Mouse (Mus musculus): ENCODE results near the gene Gm45062. TPM values are rescaled to one million over a fixed set of nuclear protein-coding genes. Genes with fewer than 3 reads are reported as not detected.

Gene Gm45062
- polyA plus RNA-seq (2016; fragmentation: Nextera tagmentation; extraction: Ambion mirVana) = 6.9 and 7.1 TPM in 2 replicates

DNA sequence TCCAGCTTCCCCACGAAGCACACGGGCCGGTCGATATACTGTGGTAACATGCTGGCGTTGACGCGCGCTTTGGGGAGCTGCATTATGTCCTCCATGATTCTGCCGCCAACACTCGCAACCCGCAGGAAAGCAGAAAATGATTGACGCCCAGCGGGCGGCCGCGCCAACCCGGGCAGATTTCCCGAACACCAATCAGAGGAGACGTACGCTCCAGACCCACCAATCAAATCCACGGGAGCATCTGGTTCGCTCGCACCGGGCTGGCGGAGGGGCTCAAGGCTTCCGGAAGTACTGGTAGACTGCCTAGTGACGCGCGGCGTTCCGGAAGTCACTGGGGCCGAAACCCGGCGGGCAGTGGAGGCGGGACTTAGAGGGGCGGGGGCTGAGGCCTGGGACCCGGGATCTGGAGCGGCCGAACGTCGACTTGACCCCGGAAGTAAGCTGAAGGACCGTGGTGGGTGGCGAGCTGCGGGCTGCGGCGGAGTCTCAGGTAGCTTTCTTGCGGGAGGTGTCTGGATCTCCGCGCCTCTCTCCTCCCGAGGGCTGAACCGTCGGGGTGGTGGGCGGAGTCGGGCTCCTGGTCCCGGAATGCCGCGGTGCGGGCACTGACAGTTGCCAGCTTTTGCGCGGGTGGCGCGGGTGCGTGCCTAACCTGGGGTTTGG is at the start of gene Gm45062, which contains the start of the genes Rpa3 and Umad1:
TSS of gene Gm45062 (plus strand) at position 447 of the 663 bp plus-strand sequence.
TSS of gene Rpa3 (minus strand) at position 170 of the 663 bp plus-strand sequence.
TSS of gene Umad1 (plus strand) at position 285 of the 663 bp plus-strand sequence.
- Histone ChIP-seq H3K36me3 (replicated peaks) (peaks cover 25% of the 10 kb centered on the region), H3K4me3 (peak within 1 kb of the TSS; percentile 82), H3K4me1 (peaks cover 16% of the 10 kb centered on the region), H3K27me3 (replicated peaks; ENCODE audit: low read depth, poor library complexity, severe bottlenecking) (no peaks in the 10 kb centered on the region), H3K9me3 (no peaks in the 10 kb centered on the region), H3K27ac (replicated peaks) (peak within 1 kb of the TSS; percentile 88)
- WGBS = under 1% methylated on average over 64 of the region's 64 CpGs
- peak; percentile 98 for DNase-seq (ENCODE audit: low spot score)

DNA sequence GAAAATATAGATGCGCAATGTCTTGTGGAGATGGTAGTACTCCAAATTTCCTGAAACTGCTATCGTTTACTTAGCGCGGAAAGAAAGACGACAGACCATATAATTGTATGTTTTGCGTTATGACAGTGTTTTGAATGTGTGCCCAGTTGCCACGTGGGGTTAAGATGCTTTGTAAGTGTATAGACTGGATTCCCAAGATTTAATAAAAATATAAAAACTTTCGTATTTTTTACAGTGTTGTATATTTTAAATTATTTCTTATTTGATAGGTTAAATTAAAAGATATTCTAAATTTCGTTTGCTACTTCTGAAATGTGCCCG is 49.4 kb upstream of the Gm45062 start:
- Histone ChIP-seq H3K4me3 (peak overlapping the region; percentile 78), H3K36me3 (replicated peaks) (peaks cover 22% of the 10 kb centered on the region), H3K27me3 (replicated peaks; ENCODE audit: low read depth, poor library complexity, severe bottlenecking) (no peaks in the 10 kb centered on the region), H3K9me3 (no peaks in the 10 kb centered on the region), H3K4me1 (peaks cover 9% of the 10 kb centered on the region), H3K27ac (replicated peaks) (peak overlapping the region; percentile 97)
- DNase-seq (ENCODE audit: low spot score) = no peak
- WGBS = 14% methylated on average over 10 of the region's 10 CpGs

DNA sequence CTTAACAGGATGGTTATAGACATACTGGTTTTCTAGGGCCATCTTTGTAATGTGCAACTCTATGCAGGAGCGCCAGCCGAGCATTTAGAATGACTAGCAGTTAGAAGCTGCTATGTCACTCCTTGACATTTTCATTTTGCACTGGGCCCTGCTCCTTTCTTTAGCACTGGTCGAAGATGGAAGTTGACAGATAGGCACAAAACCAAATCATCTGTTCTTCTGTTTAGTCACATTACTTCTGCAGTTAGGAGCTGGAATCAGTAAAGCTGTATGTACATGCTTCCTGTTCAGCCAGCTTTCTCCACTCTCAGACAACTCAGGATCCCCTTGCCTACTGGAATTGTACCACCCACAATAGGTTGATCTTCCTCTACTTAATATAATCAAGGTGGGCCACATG is 48.6 kb upstream of the Gm45062 start:
- Histone ChIP-seq H3K36me3 (replicated peaks) (peaks cover 30% of the 10 kb centered on the region), H3K9me3 (no peaks in the 10 kb centered on the region), H3K4me1 (peaks cover 9% of the 10 kb centered on the region), H3K27ac (replicated peaks) (no peak overlapping the region), H3K4me3 (peak overlapping the region; percentile 78), H3K27me3 (replicated peaks; ENCODE audit: low read depth, poor library complexity, severe bottlenecking) (no peaks in the 10 kb centered on the region)
- DNase-seq (ENCODE audit: low spot score) = no peak
- WGBS = 91% methylated on average over 3 of the region's 3 CpGs

DNA sequence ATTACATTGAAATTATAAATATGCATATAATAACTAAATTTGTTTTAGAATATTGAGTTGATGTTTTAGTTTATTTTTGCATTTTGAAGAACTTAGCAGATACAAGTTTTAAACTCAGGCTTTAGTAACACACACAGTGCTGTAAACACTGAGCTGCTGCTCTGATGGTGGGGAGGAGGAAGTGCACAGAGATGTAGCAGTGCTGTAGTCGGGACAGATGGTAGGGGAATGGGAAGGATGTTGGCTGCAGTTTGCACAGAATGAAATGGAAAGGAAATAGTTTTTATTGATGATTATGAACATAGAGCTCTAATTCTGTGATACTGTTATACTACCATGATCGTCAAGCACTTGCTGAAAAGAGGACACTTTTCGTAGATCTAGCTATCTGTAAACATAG is 32.2 kb upstream of the Gm45062 start:
- H3K27me3 ChIP-seq (replicated peaks; ENCODE audit: low read depth, poor library complexity, severe bottlenecking) = no peaks in the 10 kb centered on the region
- no peaks in the 10 kb centered on the region for H3K9me3 ChIP-seq
- peaks cover 52% of the 10 kb centered on the region for H3K36me3 ChIP-seq (replicated peaks)
- H3K4me1 ChIP-seq = no peaks in the 10 kb centered on the region
- no peak for DNase-seq (ENCODE audit: low spot score)
- no peak overlapping the region for H3K27ac ChIP-seq (replicated peaks)
- no peak overlapping the region for H3K4me3 ChIP-seq
- WGBS = 89% methylated on average over 3 of the region's 3 CpGs

DNA sequence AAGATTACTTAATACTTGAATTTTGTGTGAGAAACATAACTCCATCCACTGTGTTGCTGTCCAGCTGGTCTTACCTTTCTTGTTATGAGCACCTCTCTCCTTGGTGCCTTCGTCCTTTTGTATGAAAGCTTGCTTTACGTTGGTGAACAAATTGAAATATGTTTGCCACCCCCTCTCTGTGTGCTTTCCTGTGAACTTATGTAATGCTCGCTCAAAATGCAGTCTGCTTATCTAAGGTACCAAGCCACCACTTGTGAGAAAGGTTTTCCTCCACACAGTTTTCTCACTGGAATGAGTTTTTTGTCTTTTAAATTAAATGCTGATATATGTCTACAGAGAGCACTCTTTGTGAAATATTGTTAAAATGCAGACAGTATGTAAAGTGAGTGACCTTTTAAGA is 30.7 kb upstream of the Gm45062 start:
- no peaks in the 10 kb centered on the region for H3K4me1 ChIP-seq
- peaks cover 63% of the 10 kb centered on the region for H3K36me3 ChIP-seq (replicated peaks)
- no peak overlapping the region for H3K4me3 ChIP-seq
- H3K27ac ChIP-seq (replicated peaks) = no peak overlapping the region
- WGBS = 89% methylated on average over 3 of the region's 3 CpGs
- no peak for DNase-seq (ENCODE audit: low spot score)
- H3K9me3 ChIP-seq = no peaks in the 10 kb centered on the region
- no peaks in the 10 kb centered on the region for H3K27me3 ChIP-seq (replicated peaks; ENCODE audit: low read depth, poor library complexity, severe bottlenecking)

DNA sequence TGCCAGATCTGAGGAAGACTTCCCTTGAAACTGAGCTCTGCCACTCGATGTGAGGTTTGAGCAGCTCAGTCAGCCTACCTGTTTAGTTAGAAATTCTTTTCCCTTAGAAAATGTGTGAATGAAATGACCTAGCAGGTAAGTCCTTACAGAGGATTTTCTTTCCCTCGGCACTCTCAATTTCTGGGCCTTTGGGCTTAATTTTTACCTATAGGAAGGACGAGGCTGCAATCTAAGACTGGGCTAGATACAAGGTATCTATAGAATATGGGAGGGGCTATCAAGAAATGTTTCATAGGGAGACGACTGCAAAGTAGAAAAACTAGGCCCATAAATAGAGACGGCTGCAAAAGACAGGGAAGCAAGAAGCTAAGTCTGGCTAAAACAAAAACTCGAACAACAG is 934 bp upstream of the Gm45062 start:
- Histone ChIP-seq H3K4me3 (peak overlapping the region; percentile 82), H3K27ac (replicated peaks) (peak overlapping the region; percentile 88), H3K27me3 (replicated peaks; ENCODE audit: low read depth, poor library complexity, severe bottlenecking) (no peaks in the 10 kb centered on the region), H3K9me3 (no peaks in the 10 kb centered on the region), H3K4me1 (peaks cover 16% of the 10 kb centered on the region), H3K36me3 (replicated peaks) (peaks cover 33% of the 10 kb centered on the region)
- no peak for DNase-seq (ENCODE audit: low spot score)
- 11% methylated on average over 6 of the region's 6 CpGs for WGBS

DNA sequence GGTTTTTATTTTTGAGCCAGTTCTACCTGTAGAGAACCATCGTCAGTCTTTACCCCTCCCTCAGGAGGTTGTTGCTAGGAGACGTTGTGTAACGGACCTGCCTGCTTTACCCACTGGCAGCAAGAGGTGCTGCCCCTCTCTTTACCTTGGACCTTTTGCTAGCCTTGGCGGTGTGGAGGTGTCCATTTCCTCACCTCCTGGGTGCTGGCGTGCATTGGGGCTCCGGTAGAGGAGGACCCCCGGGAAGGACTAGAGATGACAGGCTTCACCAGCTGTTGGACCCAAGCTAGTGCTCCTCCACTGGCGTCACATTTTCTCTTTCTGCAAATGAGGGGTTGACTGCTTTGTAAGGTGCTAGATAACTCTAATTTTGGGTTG is 406 bp downstream of the Gm45062 start:
- under 1% methylated on average over 8 of the region's 8 CpGs for WGBS
- Histone ChIP-seq H3K36me3 (replicated peaks) (peaks cover 20% of the 10 kb centered on the region), H3K27ac (replicated peaks) (peak overlapping the region; percentile 85), H3K4me1 (peaks cover 16% of the 10 kb centered on the region), H3K27me3 (replicated peaks; ENCODE audit: low read depth, poor library complexity, severe bottlenecking) (no peaks in the 10 kb centered on the region), H3K4me3 (peak overlapping the region; percentile 82), H3K9me3 (no peaks in the 10 kb centered on the region)
- no peak for DNase-seq (ENCODE audit: low spot score)

DNA sequence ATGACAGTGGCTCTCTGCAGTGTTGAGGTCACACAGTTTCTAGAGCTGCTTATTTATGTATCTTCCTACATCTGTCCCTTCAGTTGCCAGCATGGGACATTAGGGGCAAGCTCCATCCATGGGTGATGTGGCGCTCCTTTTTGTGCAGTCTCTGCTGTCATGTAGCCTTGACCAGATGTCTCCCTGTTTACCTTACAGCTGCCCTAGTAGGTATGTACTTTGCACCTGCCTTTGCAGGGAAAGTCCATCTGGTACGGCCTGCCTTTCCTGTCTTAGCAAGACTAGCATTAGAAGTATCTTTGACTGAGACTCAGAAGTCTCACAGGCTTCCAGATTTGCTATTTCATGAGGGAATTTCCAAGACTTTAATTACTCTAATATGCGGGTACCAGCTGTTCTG is 11.8 kb downstream of the Gm45062 start:
- peaks cover 4% of the 10 kb centered on the region; the same call in 1 of the 2 replicates for H3K36me3 ChIP-seq (replicated peaks)
- 91% methylated on average over 3 of the region's 3 CpGs for WGBS
- DNase-seq (ENCODE audit: low spot score) = no peak
- H3K9me3 ChIP-seq = no peaks in the 10 kb centered on the region
- no peak overlapping the region for H3K4me3 ChIP-seq
- no peak overlapping the region for H3K27ac ChIP-seq (replicated peaks)
- no peaks in the 10 kb centered on the region for H3K4me1 ChIP-seq
- H3K27me3 ChIP-seq (replicated peaks; ENCODE audit: low read depth, poor library complexity, severe bottlenecking) = no peaks in the 10 kb centered on the region

DNA sequence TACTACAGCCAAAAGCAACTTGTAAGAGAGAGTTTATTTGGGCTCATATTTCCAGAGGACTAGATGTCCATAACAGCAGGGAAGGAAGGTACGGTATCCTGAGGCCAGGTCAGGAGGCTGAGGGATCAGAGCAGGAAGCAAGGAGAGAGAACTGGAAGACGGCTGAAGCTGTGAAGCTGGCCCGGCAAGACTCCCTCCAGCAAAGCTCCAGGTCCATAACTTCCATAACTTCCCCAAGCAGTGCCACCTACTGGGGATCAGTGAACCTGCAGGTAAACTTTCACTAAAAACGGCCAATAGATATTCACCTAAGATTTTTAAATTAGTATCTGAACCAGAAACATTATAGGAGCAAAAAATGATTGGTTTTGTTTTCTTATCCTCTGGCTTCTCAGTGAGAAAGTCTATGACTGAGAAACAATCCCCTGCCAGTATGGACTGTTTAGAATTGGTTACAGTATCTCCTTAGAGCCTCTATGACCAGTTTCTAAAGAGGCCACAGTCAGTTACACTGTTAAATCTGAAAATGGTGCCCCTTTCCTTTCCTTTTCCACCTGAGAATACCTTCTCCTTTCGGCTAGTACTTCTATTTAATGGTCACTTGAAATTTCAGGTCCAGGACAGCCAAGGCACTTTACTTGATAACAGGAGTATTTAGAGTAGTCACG is 15.3 kb downstream of the Gm45062 start:
- Histone ChIP-seq H3K4me1 (no peaks in the 10 kb centered on the region), H3K27me3 (replicated peaks; ENCODE audit: low read depth, poor library complexity, severe bottlenecking) (no peaks in the 10 kb centered on the region), H3K9me3 (no peaks in the 10 kb centered on the region), H3K4me3 (no peak overlapping the region), H3K36me3 (replicated peaks) (peaks cover 4% of the 10 kb centered on the region; the same call in 1 of the 2 replicates), H3K27ac (replicated peaks) (no peak overlapping the region)
- DNase-seq (ENCODE audit: low spot score) = peak; percentile 59
- 37% methylated on average over 6 of the region's 6 CpGs for WGBS

DNA sequence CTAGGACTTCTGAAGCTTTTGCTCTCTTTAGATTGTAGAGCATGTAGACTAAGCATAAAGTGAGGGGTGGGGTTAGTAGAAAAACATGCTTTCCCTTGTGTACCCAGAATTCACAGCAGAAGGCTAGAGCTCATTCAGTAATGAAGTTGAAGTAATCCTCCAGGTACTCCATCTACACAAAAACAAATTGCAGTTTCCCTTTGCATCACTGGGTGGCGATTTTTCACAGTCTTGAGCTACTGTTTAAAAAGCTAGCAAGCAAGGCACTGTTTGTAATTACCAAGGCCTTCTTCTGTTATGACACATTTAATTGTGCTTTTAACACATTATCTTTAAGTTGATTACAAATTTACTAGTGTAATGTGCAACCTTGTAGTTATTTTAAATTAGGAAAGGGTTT is 15.8 kb downstream of the Gm45062 start:
- Histone ChIP-seq H3K4me3 (no peak overlapping the region), H3K4me1 (no peaks in the 10 kb centered on the region), H3K27me3 (replicated peaks; ENCODE audit: low read depth, poor library complexity, severe bottlenecking) (no peaks in the 10 kb centered on the region), H3K36me3 (replicated peaks) (peaks cover 4% of the 10 kb centered on the region; the same call in 1 of the 2 replicates), H3K9me3 (no peaks in the 10 kb centered on the region), H3K27ac (replicated peaks) (no peak overlapping the region)
- peak; percentile 14 for DNase-seq (ENCODE audit: low spot score)
- 9% methylated on average over 1 of the region's 1 CpGs for WGBS

DNA sequence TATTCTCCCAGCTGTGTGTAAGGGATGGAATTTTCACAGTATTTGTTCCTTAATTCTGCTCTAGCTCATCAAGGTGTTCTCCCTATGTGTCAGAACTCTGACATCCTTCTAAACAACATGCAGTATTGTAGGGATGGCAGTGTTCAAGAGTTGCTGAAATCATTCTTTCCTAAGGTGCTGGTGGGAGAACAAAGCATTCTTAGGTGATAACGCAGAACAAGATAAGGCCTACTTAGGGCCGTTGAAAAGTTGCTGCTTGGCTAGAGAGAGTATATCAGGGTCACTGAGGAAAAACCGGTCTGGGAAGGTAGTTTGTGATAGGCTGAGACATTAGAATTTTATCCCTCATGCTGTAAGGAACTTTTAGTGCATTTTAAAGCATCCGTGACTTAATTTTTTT is 17.2 kb downstream of the Gm45062 start:
- Histone ChIP-seq H3K27me3 (replicated peaks; ENCODE audit: low read depth, poor library complexity, severe bottlenecking) (no peaks in the 10 kb centered on the region), H3K36me3 (replicated peaks) (no peaks in the 10 kb centered on the region; the same call in 1 of the 2 replicates), H3K4me1 (no peaks in the 10 kb centered on the region), H3K9me3 (no peaks in the 10 kb centered on the region), H3K4me3 (no peak overlapping the region), H3K27ac (replicated peaks) (no peak overlapping the region)
- WGBS = 80% methylated on average over 4 of the region's 4 CpGs
- DNase-seq (ENCODE audit: low spot score) = no peak

DNA sequence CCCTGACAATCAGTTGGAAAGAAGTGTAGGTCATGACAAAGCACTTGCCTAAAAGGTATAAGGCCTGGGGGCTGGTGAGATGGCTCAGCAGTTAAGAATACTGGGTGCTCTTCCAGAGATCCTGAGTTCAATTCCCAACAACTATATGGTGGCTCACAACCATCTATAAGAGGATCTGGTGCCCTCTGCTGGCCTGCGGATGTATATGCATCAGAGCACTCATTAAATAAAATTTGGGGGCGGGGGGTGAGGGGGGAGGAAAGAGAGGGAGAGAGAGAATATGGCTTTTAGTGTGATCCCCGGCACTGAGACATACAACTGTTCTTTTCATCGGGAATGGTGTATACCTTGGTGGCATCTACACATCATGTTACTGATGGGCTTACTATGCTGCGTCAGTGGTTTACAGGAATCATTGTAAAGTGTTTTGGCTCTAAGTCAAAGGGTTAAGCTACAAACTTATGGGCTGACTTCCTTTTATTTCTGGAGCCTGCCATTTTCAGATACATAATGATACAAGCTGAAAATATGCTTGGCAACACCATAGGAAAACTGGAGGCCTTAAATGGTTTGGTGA is 19.3 kb downstream of the Gm45062 start:
- no peaks in the 10 kb centered on the region for H3K36me3 ChIP-seq (replicated peaks)
- WGBS = 75% methylated on average over 5 of the region's 5 CpGs
- DNase-seq (ENCODE audit: low spot score) = peak; percentile 13
- no peaks in the 10 kb centered on the region for H3K9me3 ChIP-seq
- no peaks in the 10 kb centered on the region for H3K4me1 ChIP-seq
- no peaks in the 10 kb centered on the region for H3K27me3 ChIP-seq (replicated peaks; ENCODE audit: low read depth, poor library complexity, severe bottlenecking)
- H3K4me3 ChIP-seq = no peak overlapping the region
- no peak overlapping the region for H3K27ac ChIP-seq (replicated peaks)

DNA sequence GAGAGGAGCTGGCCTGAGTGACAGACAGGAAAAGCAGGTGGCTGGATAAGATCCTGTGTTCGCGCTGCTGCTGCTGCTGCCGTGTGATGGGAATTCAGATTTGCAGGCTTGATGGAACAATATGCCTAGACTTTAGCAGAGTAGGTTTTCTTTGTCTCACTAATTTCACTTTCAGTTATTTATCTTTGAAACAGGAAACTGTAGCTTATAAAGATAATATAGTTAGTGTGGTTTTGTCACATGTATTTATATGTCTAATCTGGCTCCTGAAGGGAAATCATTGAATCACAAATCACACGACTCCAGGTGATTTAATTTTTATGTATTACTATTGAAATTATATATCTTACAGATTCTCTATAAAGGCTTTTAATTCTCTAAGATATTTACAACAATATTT is 24.0 kb downstream of the Gm45062 start:
- H3K27ac ChIP-seq (replicated peaks) = no peak overlapping the region
- H3K36me3 ChIP-seq (replicated peaks) = no peaks in the 10 kb centered on the region
- H3K27me3 ChIP-seq (replicated peaks; ENCODE audit: low read depth, poor library complexity, severe bottlenecking) = no peaks in the 10 kb centered on the region
- no peaks in the 10 kb centered on the region for H3K4me1 ChIP-seq
- no peak overlapping the region for H3K4me3 ChIP-seq
- no peaks in the 10 kb centered on the region for H3K9me3 ChIP-seq
- no peak for DNase-seq (ENCODE audit: low spot score)
- 90% methylated on average over 4 of the region's 4 CpGs for WGBS

Measured in embryonic facial prominence, embryonic 10.5 days (tissue).